Mouse (Mus musculus) limb, embryonic 15.5 days (tissue): ENCODE measurements around the gene Galnt2. TPM values are rescaled to one million over a fixed set of nuclear protein-coding genes. Genes with fewer than 3 reads are reported as not detected.

Experiments used
- ATAC-seq: fragments of 200-750 bp; cut with Nextera tagmentation; 2 replicates; pipeline ENCODE4 v1.8.0; 2017; ENCODE audit warnings: low read depth, moderate TSS enrichment; ENCODE audit not compliant: insufficient number of reproducible peaks, low FRiP score, low TSS enrichment
- H3K27ac ChIP-seq: fragments of 300-500 bp; sonication (generic); 2 replicates; pipeline ENCODE4 v1.5.1; 2015; ENCODE audit warnings: moderate library complexity, mild to moderate bottlenecking, inconsistent platforms
- H3K27me3 ChIP-seq: fragments of 300-500 bp; sonication (generic); 2 replicates; pipeline ENCODE4 v1.6.1; 2015; ENCODE audit warnings: inconsistent platforms
- H3K36me3 ChIP-seq: fragments of 300-500 bp; sonication (generic); 2 replicates; pipeline ENCODE4 v1.6.1; 2015; ENCODE audit warnings: inconsistent platforms
- H3K4me1 ChIP-seq: fragments of 300-500 bp; sonication (generic); 2 replicates; pipeline ENCODE4 v1.6.1; 2015; ENCODE audit warnings: inconsistent platforms
- H3K4me2 ChIP-seq: fragments of 300-500 bp; sonication (generic); 2 replicates; pipeline ENCODE4 v1.6.1; 2015; ENCODE audit warnings: mild to moderate bottlenecking, inconsistent platforms
- H3K4me3 ChIP-seq: fragments of 300-500 bp; sonication (generic); 2 replicates; pipeline ENCODE4 v1.5.1; 2015; ENCODE audit warnings: mild to moderate bottlenecking, inconsistent platforms
- H3K9ac ChIP-seq: fragments of 300-500 bp; sonication (generic); 2 replicates; pipeline ENCODE4 v1.6.1; 2015; ENCODE audit warnings: inconsistent platforms
- H3K9me3 ChIP-seq: fragments of 300-500 bp; sonication (generic); 2 replicates; pipeline ENCODE4 v1.6.1; 2016; ENCODE audit warnings: inconsistent platforms
- WGBS: fragments of 180-500 bp; shearing (Covaris S2); methylation state at CpG from one replicate; pipeline ENCODE4 v1.1.7; 2015; 5-methylcytosine and 5-hydroxymethylcytosine counted together
- polyA plus RNA-seq: library from polyadenylated mRNA; unstranded; fragments of >200 nt; fragmentation: Nextera tagmentation; extraction: Ambion mirVana; gene quantifications from 2 replicates; pipeline ENCODE4 v1.2.1, GENCODE M21; 2015

Gene Galnt2
- polyA plus RNA-seq, 1 experiment from 2014 or later = 53.1 TPM

GRCm38 (mm10) chr8:124259146-124259545 lies 28.0 kb downstream of the Galnt2 start:
- no peaks in the 10 kb centered on the region for H3K9me3 ChIP-seq
- H3K4me1 ChIP-seq = peaks cover 51% of the 10 kb centered on the region
- no peaks in the 10 kb centered on the region for H3K27me3 ChIP-seq
- H3K36me3 ChIP-seq = no peaks in the 10 kb centered on the region
- ATAC-seq = no peak
- H3K4me2 ChIP-seq = no peak overlapping the region
- H3K27ac ChIP-seq = no peak overlapping the region
- 89% methylated on average over 4 of the region's 4 CpGs for WGBS
- H3K9ac ChIP-seq = no peak overlapping the region
- H3K4me3 ChIP-seq = no peak overlapping the region

GRCm38 (mm10) chr8:124259925-124260324 lies 28.7 kb downstream of the Galnt2 start:
- ATAC-seq = no peak
- WGBS = 77% methylated on average over 7 of the region's 7 CpGs
- H3K27ac ChIP-seq = no peak overlapping the region
- H3K27me3 ChIP-seq = no peaks in the 10 kb centered on the region
- H3K4me2 ChIP-seq = no peak overlapping the region
- peaks cover 59% of the 10 kb centered on the region for H3K4me1 ChIP-seq
- no peak overlapping the region for H3K9ac ChIP-seq
- no peaks in the 10 kb centered on the region for H3K9me3 ChIP-seq
- no peaks in the 10 kb centered on the region for H3K36me3 ChIP-seq
- no peak overlapping the region for H3K4me3 ChIP-seq

GRCm38 (mm10) chr8:124260371-124260770 lies 29.2 kb downstream of the Galnt2 start:
- Histone ChIP-seq H3K4me2 (no peak overlapping the region), H3K27me3 (no peaks in the 10 kb centered on the region), H3K9me3 (no peaks in the 10 kb centered on the region), H3K4me3 (no peak overlapping the region), H3K9ac (no peak overlapping the region), H3K36me3 (no peaks in the 10 kb centered on the region), H3K4me1 (peaks cover 63% of the 10 kb centered on the region), H3K27ac (no peak overlapping the region)
- ATAC-seq = no peak
- 57% methylated on average over 12 of the region's 12 CpGs for WGBS

GRCm38 (mm10) chr8:124263058-124263457 lies 31.9 kb downstream of the Galnt2 start:
- WGBS = 48% methylated on average over 9 of the region's 9 CpGs
- H3K27ac ChIP-seq = no peak overlapping the region
- H3K4me1 ChIP-seq = peaks cover 49% of the 10 kb centered on the region
- H3K27me3 ChIP-seq = no peaks in the 10 kb centered on the region
- no peak overlapping the region for H3K9ac ChIP-seq
- H3K4me3 ChIP-seq = no peak overlapping the region
- H3K9me3 ChIP-seq = no peaks in the 10 kb centered on the region
- no peaks in the 10 kb centered on the region for H3K36me3 ChIP-seq
- H3K4me2 ChIP-seq = no peak overlapping the region
- ATAC-seq = no peak

GRCm38 (mm10) chr8:124264032-124264431 lies 32.8 kb downstream of the Galnt2 start:
- 61% methylated on average over 8 of the region's 8 CpGs for WGBS
- Histone ChIP-seq H3K27me3 (no peaks in the 10 kb centered on the region), H3K4me2 (no peak overlapping the region), H3K9ac (no peak overlapping the region), H3K36me3 (no peaks in the 10 kb centered on the region), H3K4me3 (no peak overlapping the region), H3K4me1 (peaks cover 45% of the 10 kb centered on the region), H3K9me3 (no peaks in the 10 kb centered on the region), H3K27ac (no peak overlapping the region)
- ATAC-seq = no peak

- H3K4me1 ChIP-seq = peaks cover 41% of the 10 kb centered on the region
- no peak for ATAC-seq
These were observed 33.5 kb downstream of the Galnt2 start for GRCm38 (mm10) chr8:124264671-124265070.

GRCm38 (mm10) chr8:124265130-124265529 lies 33.9 kb downstream of the Galnt2 start:
- H3K4me1 ChIP-seq = peaks cover 46% of the 10 kb centered on the region
- no peak overlapping the region for H3K4me2 ChIP-seq
- no peak overlapping the region for H3K27ac ChIP-seq
- H3K27me3 ChIP-seq = no peaks in the 10 kb centered on the region
- no peak overlapping the region for H3K4me3 ChIP-seq
- H3K9ac ChIP-seq = no peak overlapping the region
- WGBS = 59% methylated on average over 2 of the region's 2 CpGs
- ATAC-seq = no peak
- no peaks in the 10 kb centered on the region for H3K9me3 ChIP-seq
- H3K36me3 ChIP-seq = no peaks in the 10 kb centered on the region

More at GRCm38 (mm10) chr8:124264671-124265070, 33.5 kb downstream of the Galnt2 start:
- Histone ChIP-seq H3K9me3 (no peaks in the 10 kb centered on the region), H3K9ac (no peak overlapping the region), H3K27ac (no peak overlapping the region), H3K4me3 (no peak overlapping the region), H3K36me3 (no peaks in the 10 kb centered on the region), H3K4me2 (no peak overlapping the region), H3K27me3 (no peaks in the 10 kb centered on the region)
- WGBS = 74% methylated on average over 12 of the region's 12 CpGs

- H3K36me3 ChIP-seq = no peaks in the 10 kb centered on the region
- H3K4me1 ChIP-seq = peaks cover 53% of the 10 kb centered on the region
- H3K9me3 ChIP-seq = no peaks in the 10 kb centered on the region
- H3K4me3 ChIP-seq = no peak overlapping the region
- no peak overlapping the region for H3K4me2 ChIP-seq
- peak; percentile 61; the same call in 1 of the 2 replicates for ATAC-seq
- H3K9ac ChIP-seq = no peak overlapping the region
- H3K27me3 ChIP-seq = no peaks in the 10 kb centered on the region
- WGBS = 62% methylated on average over 8 of the region's 8 CpGs
- H3K27ac ChIP-seq = no peak overlapping the region
These were observed 34.6 kb downstream of the Galnt2 start for GRCm38 (mm10) chr8:124265798-124266197.

GRCm38 (mm10) chr8:124267206-124267605 lies 36.0 kb downstream of the Galnt2 start:
- no peaks in the 10 kb centered on the region for H3K27me3 ChIP-seq
- H3K4me2 ChIP-seq = no peak overlapping the region
- no peak overlapping the region for H3K9ac ChIP-seq
- peaks cover 52% of the 10 kb centered on the region for H3K4me1 ChIP-seq
- WGBS = 68% methylated on average over 4 of the region's 4 CpGs
- no peak for ATAC-seq
- no peaks in the 10 kb centered on the region for H3K9me3 ChIP-seq
- no peak overlapping the region for H3K4me3 ChIP-seq
- H3K36me3 ChIP-seq = no peaks in the 10 kb centered on the region
- H3K27ac ChIP-seq = no peak overlapping the region

GRCm38 (mm10) chr8:124270504-124270903 lies 39.3 kb downstream of the Galnt2 start:
- H3K4me2 ChIP-seq = no peak overlapping the region
- no peaks in the 10 kb centered on the region for H3K9me3 ChIP-seq
- ATAC-seq = no peak
- peaks cover 45% of the 10 kb centered on the region for H3K4me1 ChIP-seq
- H3K27me3 ChIP-seq = no peaks in the 10 kb centered on the region
- no peak overlapping the region for H3K4me3 ChIP-seq
- no peaks in the 10 kb centered on the region for H3K36me3 ChIP-seq
- H3K27ac ChIP-seq = 0 out of 2 replicates have a peak overlapping the region, but pooled peaks have one; percentile 63
- H3K9ac ChIP-seq = no peak overlapping the region
- WGBS = 78% methylated on average over 6 of the region's 6 CpGs

- Histone ChIP-seq H3K27ac (no peak overlapping the region), H3K4me1 (peaks cover 41% of the 10 kb centered on the region), H3K9me3 (no peaks in the 10 kb centered on the region), H3K36me3 (no peaks in the 10 kb centered on the region), H3K4me3 (no peak overlapping the region), H3K4me2 (no peak overlapping the region), H3K9ac (no peak overlapping the region), H3K27me3 (no peaks in the 10 kb centered on the region)
- ATAC-seq = no peak
- WGBS = 76% methylated on average over 11 of the region's 11 CpGs
These were observed 39.7 kb downstream of the Galnt2 start for GRCm38 (mm10) chr8:124270904-124271303.

GRCm38 (mm10) chr8:124271518-124271917 lies 40.3 kb downstream of the Galnt2 start:
- Histone ChIP-seq H3K36me3 (0 out of 2 replicates have a peak, but pooled peaks cover 3% of the 10 kb centered on the region), H3K4me2 (no peak overlapping the region), H3K4me3 (no peak overlapping the region), H3K9ac (no peak overlapping the region), H3K4me1 (peaks cover 41% of the 10 kb centered on the region), H3K27ac (no peak overlapping the region), H3K9me3 (no peaks in the 10 kb centered on the region), H3K27me3 (no peaks in the 10 kb centered on the region)
- no peak for ATAC-seq
- WGBS = 60% methylated on average over 12 of the region's 12 CpGs

GRCm38 (mm10) chr8:124272792-124273191 lies 41.6 kb downstream of the Galnt2 start:
- H3K4me1 ChIP-seq = peaks cover 41% of the 10 kb centered on the region

More at GRCm38 (mm10) chr8:124272792-124273191, 41.6 kb downstream of the Galnt2 start:
- no peak overlapping the region for H3K27ac ChIP-seq
- no peaks in the 10 kb centered on the region for H3K9me3 ChIP-seq
- H3K27me3 ChIP-seq = no peaks in the 10 kb centered on the region
- no peak for ATAC-seq
- H3K9ac ChIP-seq = no peak overlapping the region
- 0 out of 2 replicates have a peak, but pooled peaks cover 3% of the 10 kb centered on the region for H3K36me3 ChIP-seq
- WGBS = 53% methylated on average over 3 of the region's 3 CpGs
- H3K4me2 ChIP-seq = no peak overlapping the region
- H3K4me3 ChIP-seq = no peak overlapping the region
